8 mouse cellular contexts compared by ENCODE assay signal in genomic region chr15:102999183-102999831, GRCm38 (mm10). TPM values are rescaled to one million over a fixed set of nuclear protein-coding genes. Genes with fewer than 3 reads are reported as not detected.
DNase-seq lines count a peak whose midpoint lies in the region; ATAC-seq lines count a peak whose summit lies in the region.

No protein-coding gene starts in this region.

- H3K4me1 ChIP-seq in lung, embryonic 15.5 days, result peaks cover 18% of the 10 kb centered on the region; the same call in 1 of the 2 replicates

- H3K4me3 ChIP-seq in lung, embryonic 15.5 days, result peak overlapping the region; percentile 41

- peak; percentile 48 for ATAC-seq in lung, embryonic 15.5 days (ENCODE audit: borderline replicate concordance, extremely low read depth, low FRiP score, low TSS enrichment)

- H3K4me2 ChIP-seq in lung, embryonic 15.5 days, result peak overlapping the region; percentile 60

- H3K9ac ChIP-seq in lung, embryonic 15.5 days, result no peak overlapping the region

- DNase-seq in spleen, postnatal 36 days (ENCODE audit: low spot score in 2 of 2), result peak; percentile 41 to 43
- no peak for DNase-seq in spleen, postnatal 4 days (ENCODE audit: low spot score in 2 of 2)
- DNase-seq in embryo, embryonic 11 days, result peak; percentile 89
- peak; percentile 36 for DNase-seq in heart, adult 8-10 months (ENCODE audit: low spot score)
- DNase-seq in kidney, adult 18-20 months, result peak; percentile 88
- peak; percentile 78 for DNase-seq in retina, embryonic 14.5 days (ENCODE audit: low spot score)
- no peak for DNase-seq in left cerebral cortex, adult 11 months (ENCODE audit: low spot score)

- no peak overlapping the region for H3K27ac ChIP-seq in lung, embryonic 15.5 days

- H3K9me3 ChIP-seq in lung, embryonic 15.5 days, result no peaks in the 10 kb centered on the region

- no peaks in the 10 kb centered on the region for H3K36me3 ChIP-seq in lung, embryonic 15.5 days

- WGBS in lung, embryonic 15.5 days, result 1% methylated on average over 29 of the region's 33 CpGs

- peaks cover 100% of the 10 kb centered on the region for H3K27me3 ChIP-seq in lung, embryonic 15.5 days

RNA-seq across cellular contexts. Expression of gene Hoxc6, which starts 1.2 kb away (rescaled TPM):
- under 1 TPM in 2 of 4 experiments, not detected in 2; 0.25 to 0.62 TPM for total RNA-seq in heart, adult 8-10 months (2022)
- polyA plus RNA-seq in lung, embryonic 15.5 days (2015; fragmentation: Nextera tagmentation; extraction: Ambion mirVana), result 0.20 and 0.26 TPM in 2 replicates

RNA-seq across cellular contexts. Expression of gene Hoxc8, which starts 8.9 kb away (rescaled TPM):
- total RNA-seq in heart, adult 8-10 months (2022), result not detected
- 0.10 TPM in 1 of 2 replicates, not detected in the other for polyA plus RNA-seq in lung, embryonic 15.5 days (2015; fragmentation: Nextera tagmentation; extraction: Ambion mirVana)

RNA-seq across cellular contexts. Expression of gene Hoxc4, which starts 19.4 kb away (rescaled TPM):
- not detected for total RNA-seq in heart, adult 8-10 months (2022)
- 1.4 and 1.5 TPM in 2 replicates for polyA plus RNA-seq in lung, embryonic 15.5 days (2015; fragmentation: Nextera tagmentation; extraction: Ambion mirVana)

RNA-seq across cellular contexts. Expression of gene Hoxc9, which starts 23.1 kb away (rescaled TPM):
- total RNA-seq in heart, adult 8-10 months (2022), result not detected
- 0.06 TPM in 1 of 2 replicates, not detected in the other for polyA plus RNA-seq in lung, embryonic 15.5 days (2015; fragmentation: Nextera tagmentation; extraction: Ambion mirVana)

RNA-seq across cellular contexts. Expression of gene Hoxc5, which starts 32.1 kb away (rescaled TPM):
- total RNA-seq in heart, adult 8-10 months (2022), result under 1 TPM in 1 of 4 experiments, not detected in 3; 0.12 TPM
- 0.57 and 0.72 TPM in 2 replicates for polyA plus RNA-seq in lung, embryonic 15.5 days (2015; fragmentation: Nextera tagmentation; extraction: Ambion mirVana)

Comparison
In these comparisons a context has a peak if more than half of its experiments do, and no peak if none do; other contexts are left out.
1. DNase-seq: peak in spleen, postnatal 36 days (2 of 2), embryo, embryonic 11 days (single experiment), heart, adult 8-10 months (single experiment), kidney, adult 18-20 months (single experiment) and retina, embryonic 14.5 days (single experiment); none in spleen, postnatal 4 days (0 of 2) and left cerebral cortex, adult 11 months (single experiment).